Mouse (Mus musculus) ES-E14 (cell line): ENCODE data around the gene Ppp3ca. TPM values are rescaled to one million over a fixed set of nuclear protein-coding genes. Genes with fewer than 3 reads are reported as not detected.

ENCODE experiments used
- DNase-seq: peaks from one replicate; pipeline ENCODE4 v3.0.0-alpha.2; 2013; ENCODE audit warnings: low read depth, low spot score
- H3K27ac ChIP-seq: 2 replicates; pipeline ENCODE4 v1.5.1; 2012; ENCODE audit warnings: low read depth, mild to moderate bottlenecking, low read length, moderate library complexity, mixed read lengths; ENCODE audit not compliant: poor library complexity, insufficient read depth, severe bottlenecking
- H3K36me3 ChIP-seq: 2 replicates; pipeline ENCODE4 v1.6.1; 2012; ENCODE audit warnings: mild to moderate bottlenecking, low read length, moderate library complexity, mixed read lengths; ENCODE audit not compliant: control insufficient read depth, poor library complexity, insufficient read depth, severe bottlenecking
- H3K4me1 ChIP-seq, 2 experiments: fragments of 150-350 bp in 1 of 2; sonication (generic) in 1 of 2; 2 replicates each; pipeline ENCODE4 v1.6.1; 2012; ENCODE audit warnings: low read length in 2 of 2, mild to moderate bottlenecking in 1 of 2, mixed read lengths in 1 of 2; ENCODE audit not compliant: control insufficient read depth in 2 of 2, insufficient read depth in 2 of 2, poor library complexity in 1 of 2
- H3K4me3 ChIP-seq, 2 experiments: fragments of 150-350 bp in 1 of 2; sonication (generic) in 1 of 2; 2 replicates each; pipeline ENCODE4 v1.5.1; 2012; ENCODE audit warnings: low read length in 2 of 2, low read depth in 1 of 2, mild to moderate bottlenecking in 1 of 2, mixed read lengths in 1 of 2; ENCODE audit not compliant: insufficient read depth in 1 of 2, poor library complexity in 1 of 2, severe bottlenecking in 1 of 2
- H3K9ac ChIP-seq: 2 replicates; pipeline ENCODE4 v1.6.1; 2012; ENCODE audit warnings: low read depth, mild to moderate bottlenecking, low read length, mixed read lengths; ENCODE audit not compliant: poor library complexity, insufficient read depth, severe bottlenecking
- H3K9me3 ChIP-seq: fragments of 150-350 bp; sonication (generic); 2 replicates; pipeline ENCODE4 v1.6.1; 2012; ENCODE audit warnings: low read depth, mild to moderate bottlenecking, low read length; ENCODE audit not compliant: control insufficient read depth, insufficient read depth
- CHD2 ChIP-seq: IDR thresholded peaks from 2 replicates; pipeline ENCODE4 v1.6.1; 2014; ENCODE audit warnings: mild to moderate bottlenecking, low read depth, low read length, inconsistent platforms
- HCFC1 ChIP-seq: IDR thresholded peaks from 2 replicates; pipeline ENCODE4 v1.6.1; 2012; ENCODE audit warnings: low read length, inconsistent platforms, borderline replicate concordance; ENCODE audit not compliant: insufficient read depth
- MAFK ChIP-seq: IDR thresholded peaks from 2 replicates; pipeline ENCODE4 v1.6.1; 2014; ENCODE audit warnings: mild to moderate bottlenecking, low read depth, low read length, inconsistent platforms; ENCODE audit not compliant: insufficient read depth
- ZC3H11A ChIP-seq: IDR thresholded peaks from 2 replicates; pipeline ENCODE4 v1.6.1; 2012; ENCODE audit warnings: low read depth, mild to moderate bottlenecking, inconsistent platforms, low read length, borderline replicate concordance
- ZNF384 ChIP-seq: IDR thresholded peaks from 2 replicates; pipeline ENCODE4 v1.6.1; 2012; ENCODE audit warnings: low read depth, low read length, inconsistent platforms
- in situ Hi-C, 2 experiments: fragments of 600-800 bp; cut with MboI; formaldehyde crosslinking; loops; one replicate each; pipeline ENCODE4 v1.15.1; 2025; ENCODE audit warnings: low sequenced_read_pairs in 2 of 2, inconsistent platforms in 1 of 2; ENCODE audit not compliant: unreplicated experiment in 2 of 2
- total RNA-seq: library from RNA; depleted of rRNA; stranded (reverse); fragments of 300-350 nt; gene quantifications from 2 replicates; pipeline ENCODE4 v1.2.3, GENCODE M21; 2012

Gene Ppp3ca
- total RNA-seq, 1 experiment: 25.6 TPM

DNA sequence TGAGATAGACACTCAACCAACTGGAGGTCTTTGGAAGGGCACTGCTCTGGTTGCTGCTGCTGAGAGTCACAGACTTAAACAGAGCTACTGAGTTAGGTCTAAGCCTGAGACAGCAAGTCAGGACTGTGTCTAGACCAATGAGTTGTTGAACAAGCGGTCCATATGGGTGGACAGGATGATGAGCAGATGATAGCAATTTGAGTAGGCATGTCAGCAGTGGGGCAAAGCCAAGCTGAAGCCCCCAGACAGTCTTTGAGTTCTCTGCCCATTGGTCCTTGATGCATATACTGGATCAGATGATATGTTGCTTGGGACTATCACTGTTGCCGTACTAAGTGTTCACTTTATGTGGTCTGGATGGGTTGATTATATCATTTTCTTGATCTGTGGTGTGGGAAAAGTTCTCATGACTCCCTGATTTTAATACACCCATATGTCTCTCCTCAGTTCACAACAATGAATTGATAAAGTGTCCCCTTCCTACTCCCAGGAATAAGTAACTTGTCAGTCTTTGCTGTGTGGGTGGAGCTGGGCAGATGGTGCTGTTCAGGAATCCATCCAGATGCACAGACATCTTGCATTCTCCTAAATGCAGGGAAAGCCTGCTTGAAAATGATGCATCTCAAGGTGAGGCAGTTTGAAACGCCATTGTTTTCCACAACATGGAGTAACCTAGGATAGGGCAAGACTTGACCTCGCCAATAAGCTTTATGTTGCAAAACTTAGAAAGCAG lies 44.5 kb downstream of the Ppp3ca start:
- no peak for DNase-seq
- Histone ChIP-seq H3K36me3 (no peaks in the 10 kb centered on the region), H3K4me3 (no peak overlapping the region), H3K27ac (no peak overlapping the region), H3K9ac (no peak overlapping the region), H3K9me3 (no peaks in the 10 kb centered on the region), H3K4me1 (no peaks in the 10 kb centered on the region)
- TF ChIP-seq HCFC1 (no peak), CHD2 (no peak), MAFK (no peak), ZC3H11A (no peak), ZNF384 (no peak)
- in situ Hi-C loops: no loop called here

DNA sequence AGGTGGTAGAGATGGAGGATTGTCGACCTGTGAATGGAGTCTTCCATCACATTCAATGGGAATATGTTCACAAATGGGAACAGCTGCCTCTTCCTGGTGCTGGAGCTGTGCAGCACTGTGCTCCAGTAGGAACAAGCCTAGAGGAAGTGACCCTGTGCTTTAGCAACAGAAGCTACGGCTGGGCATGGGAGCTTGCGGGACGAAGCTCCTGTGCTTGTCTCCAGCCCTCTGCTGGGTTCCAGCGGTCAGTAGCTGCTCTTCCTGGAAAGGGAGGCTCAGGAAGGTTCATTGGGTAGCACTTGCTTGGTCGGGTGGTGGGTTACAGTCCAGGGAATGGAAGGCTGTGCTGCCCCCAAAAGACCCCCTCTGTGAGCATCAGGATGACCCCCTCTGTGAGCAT lies 46.3 kb downstream of the Ppp3ca start:
- Histone ChIP-seq H3K9ac (no peak overlapping the region), H3K27ac (no peak overlapping the region), H3K9me3 (no peaks in the 10 kb centered on the region), H3K4me1 (no peaks in the 10 kb centered on the region), H3K4me3 (no peak overlapping the region), H3K36me3 (no peaks in the 10 kb centered on the region)
- TF ChIP-seq ZNF384: no peak
- no peak for TF ChIP-seq HCFC1
- no peak for TF ChIP-seq ZC3H11A
- TF ChIP-seq CHD2: no peak
- no peak for TF ChIP-seq MAFK
- in situ Hi-C loops: no loop called here
- no peak for DNase-seq

DNA sequence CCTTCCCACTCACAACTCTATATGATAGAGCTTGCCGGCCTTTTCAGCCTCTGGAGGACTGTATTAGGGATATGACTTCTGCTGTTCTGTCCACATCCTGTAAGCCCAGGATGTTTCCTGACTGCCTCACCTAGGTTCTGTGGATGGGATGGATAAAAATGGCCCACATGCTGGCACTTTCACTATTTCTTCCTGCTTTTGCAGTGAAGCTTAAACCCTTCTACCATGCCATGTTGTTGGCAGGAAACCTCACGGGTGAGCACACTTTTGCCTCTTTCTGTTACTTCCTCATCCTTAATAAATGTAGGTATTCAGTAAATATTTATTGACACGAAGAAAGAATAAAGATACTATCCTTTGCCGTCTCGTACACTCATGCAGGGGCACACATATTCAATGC lies 48.5 kb downstream of the Ppp3ca start:
- no peak overlapping the region for H3K9ac ChIP-seq
- no peak for TF ChIP-seq ZNF384
- no peak for TF ChIP-seq HCFC1
- TF ChIP-seq MAFK: no peak
- no peak for TF ChIP-seq ZC3H11A
- no peak for TF ChIP-seq CHD2
- H3K4me1 ChIP-seq: no peaks in the 10 kb centered on the region
- no peak for DNase-seq
- H3K9me3 ChIP-seq: no peaks in the 10 kb centered on the region
- in situ Hi-C loops: no loop called here
- no peak overlapping the region for H3K4me3 ChIP-seq
- H3K27ac ChIP-seq: no peak overlapping the region
- no peaks in the 10 kb centered on the region for H3K36me3 ChIP-seq

DNA sequence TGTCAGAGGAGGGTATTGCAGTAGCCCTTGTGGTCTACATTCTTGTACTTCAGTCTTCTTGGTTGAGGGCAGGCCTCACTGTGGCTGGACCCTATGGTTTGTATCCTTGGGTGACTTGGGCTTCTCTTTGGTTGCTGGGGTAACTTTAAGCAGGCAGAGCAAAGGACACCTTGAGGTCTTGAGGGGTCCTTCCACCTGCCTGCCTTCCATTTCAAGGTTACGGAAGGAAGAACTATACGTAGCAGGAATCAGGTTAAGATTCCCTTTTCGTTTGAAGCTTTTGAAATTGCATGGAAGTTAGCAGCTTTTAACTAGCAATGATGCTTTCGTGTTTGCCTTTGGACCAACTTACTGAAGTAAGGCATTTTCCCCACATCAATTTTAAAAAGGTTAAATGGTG lies 51.3 kb downstream of the Ppp3ca start:
- in situ Hi-C loops: no loop called here
- TF ChIP-seq HCFC1 (no peak), ZC3H11A (no peak), CHD2 (no peak), MAFK (no peak), ZNF384 (no peak)

More for the DNA sequence above, 51.3 kb downstream of the Ppp3ca start:
- H3K9ac ChIP-seq: no peak overlapping the region
- H3K4me1 ChIP-seq: no peaks in the 10 kb centered on the region
- H3K36me3 ChIP-seq: no peaks in the 10 kb centered on the region
- no peak overlapping the region for H3K4me3 ChIP-seq
- DNase-seq: no peak
- no peaks in the 10 kb centered on the region for H3K9me3 ChIP-seq
- H3K27ac ChIP-seq: no peak overlapping the region
